Mouse (Mus musculus): ENCODE data around the gene Rab1b.

DNA sequence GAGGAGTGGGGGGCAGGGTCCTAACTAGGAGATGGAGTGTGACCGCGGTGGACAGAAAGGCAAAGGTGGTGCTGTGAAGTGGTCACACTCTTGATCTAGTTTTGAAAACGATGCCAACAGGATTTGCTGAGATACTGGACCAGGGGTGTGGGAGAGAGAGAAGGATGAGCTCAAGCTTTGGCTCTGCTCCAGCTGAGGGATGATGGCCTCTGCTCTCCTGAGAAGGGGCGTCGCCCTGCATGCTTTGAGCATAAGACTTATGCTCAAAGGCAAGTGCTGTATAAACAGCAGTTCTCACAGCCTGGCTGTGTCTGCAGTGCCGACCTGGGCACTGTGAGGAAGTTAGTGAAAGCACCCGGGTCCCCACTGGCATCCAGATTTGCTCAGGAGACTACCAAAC lies 41.8 kb downstream of the Rab1b start:
- no peak for TF ChIP-seq CTCF (IDR thresholded peaks at IDR 0.05; ENCODE audit: low read depth, low read length)
- TF ChIP-seq POLR2A (IDR thresholded peaks at IDR 0.05; ENCODE audit: borderline replicate concordance, low read depth, low read length) = no peak
